Mouse (Mus musculus): ENCODE measurements around the gene Arl10. TPM values are rescaled to one million over a fixed set of nuclear protein-coding genes. Genes with fewer than 3 reads are reported as not detected.

Gene Arl10
- polyA plus RNA-seq, 1 experiment from 2014 or later: 27.0 TPM

GRCm38 (mm10) chr13:54565594-54566345 lies 9.0 kb upstream of the Arl10 start:
- H3K27ac ChIP-seq: peak overlapping the region; percentile 64; the same call in 1 of the 2 replicates
- H3K4me1 ChIP-seq: peaks cover 19% of the 10 kb centered on the region
- no peaks in the 10 kb centered on the region for H3K9me3 ChIP-seq
- H3K36me3 ChIP-seq: peaks cover 21% of the 10 kb centered on the region
- H3K4me3 ChIP-seq: peak overlapping the region; percentile 89
- H3K4me2 ChIP-seq: peak overlapping the region; percentile 67
- H3K9ac ChIP-seq: no peak overlapping the region
- H3K27me3 ChIP-seq: no peaks in the 10 kb centered on the region
- 46% methylated on average over 8 of the region's 8 CpGs for WGBS
- ATAC-seq (ENCODE audit: insufficient number of reproducible peaks, low FRiP score, low TSS enrichment, low read depth): peak; percentile 18; the same call in 1 of the 2 replicates

GRCm38 (mm10) chr13:54568380-54568779 lies 6.4 kb upstream of the Arl10 start:
- ATAC-seq (ENCODE audit: insufficient number of reproducible peaks, low FRiP score, low TSS enrichment, low read depth): no peak
- Histone ChIP-seq H3K4me1 (peaks cover 14% of the 10 kb centered on the region), H3K27ac (no peak overlapping the region), H3K27me3 (no peaks in the 10 kb centered on the region), H3K36me3 (0 out of 2 replicates have a peak, but pooled peaks cover 2% of the 10 kb centered on the region), H3K9me3 (no peaks in the 10 kb centered on the region), H3K4me2 (no peak overlapping the region), H3K4me3 (no peak overlapping the region), H3K9ac (no peak overlapping the region)
- WGBS: 45% methylated on average over 5 of the region's 5 CpGs

DNA sequence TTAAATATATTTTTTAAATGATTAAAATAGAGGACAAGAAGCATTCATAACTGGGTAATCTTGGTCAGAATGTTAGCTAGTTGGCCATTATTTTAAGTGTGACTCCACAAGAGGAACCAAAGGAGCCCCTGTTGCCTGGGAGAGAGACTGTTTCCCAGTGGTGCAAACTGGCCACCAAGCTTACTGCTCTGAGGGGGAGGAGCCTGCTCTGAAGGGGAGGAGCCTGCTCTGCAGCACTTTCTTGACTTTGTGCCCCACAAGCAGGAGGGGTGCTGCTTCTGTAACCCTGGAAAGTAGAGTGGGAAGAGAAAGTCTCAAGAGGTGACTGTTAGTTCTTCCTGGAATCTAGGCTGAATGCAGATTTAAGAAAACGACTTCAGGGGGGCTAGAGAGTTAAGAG lies 5.5 kb upstream of the Arl10 start:
- Histone ChIP-seq H3K4me3 (no peak overlapping the region), H3K36me3 (no peaks in the 10 kb centered on the region), H3K27me3 (peaks cover 3% of the 10 kb centered on the region; the same call in 1 of the 2 replicates), H3K4me2 (no peak overlapping the region), H3K9ac (no peak overlapping the region), H3K4me1 (peaks cover 10% of the 10 kb centered on the region), H3K27ac (no peak overlapping the region), H3K9me3 (no peaks in the 10 kb centered on the region)
- 51% methylated on average over 1 of the region's 1 CpGs for WGBS
- no peak for ATAC-seq (ENCODE audit: insufficient number of reproducible peaks, low FRiP score, low TSS enrichment, low read depth)

DNA sequence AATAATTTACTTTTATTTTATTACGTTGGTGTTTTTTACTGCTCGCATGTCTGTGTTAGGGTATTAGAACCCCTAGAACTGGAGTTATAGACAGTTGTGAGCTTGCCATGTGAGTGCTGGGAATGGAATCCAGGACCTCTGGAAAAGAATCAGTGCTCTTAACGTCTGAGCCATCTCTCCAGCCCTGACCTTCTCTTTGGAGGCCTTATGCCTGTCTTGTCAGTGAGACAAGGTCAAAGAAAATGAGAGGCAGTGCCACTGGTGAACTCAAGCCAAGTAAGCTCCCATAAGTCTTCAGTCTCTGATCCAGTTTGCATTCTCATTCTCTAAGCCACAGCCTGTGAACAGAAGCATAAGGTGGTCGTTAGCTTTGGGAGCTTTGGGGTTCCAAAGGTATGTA lies 4.1 kb upstream of the Arl10 start:
- H3K4me1 ChIP-seq: peaks cover 7% of the 10 kb centered on the region
- no peak overlapping the region for H3K4me3 ChIP-seq
- no peaks in the 10 kb centered on the region for H3K36me3 ChIP-seq
- no peak overlapping the region for H3K27ac ChIP-seq
- no peak for ATAC-seq (ENCODE audit: insufficient number of reproducible peaks, low FRiP score, low TSS enrichment, low read depth)
- H3K27me3 ChIP-seq: peaks cover 3% of the 10 kb centered on the region; the same call in 1 of the 2 replicates
- H3K9me3 ChIP-seq: no peaks in the 10 kb centered on the region
- 68% methylated on average over 4 of the region's 4 CpGs for WGBS
- H3K9ac ChIP-seq: no peak overlapping the region
- no peak overlapping the region for H3K4me2 ChIP-seq

DNA sequence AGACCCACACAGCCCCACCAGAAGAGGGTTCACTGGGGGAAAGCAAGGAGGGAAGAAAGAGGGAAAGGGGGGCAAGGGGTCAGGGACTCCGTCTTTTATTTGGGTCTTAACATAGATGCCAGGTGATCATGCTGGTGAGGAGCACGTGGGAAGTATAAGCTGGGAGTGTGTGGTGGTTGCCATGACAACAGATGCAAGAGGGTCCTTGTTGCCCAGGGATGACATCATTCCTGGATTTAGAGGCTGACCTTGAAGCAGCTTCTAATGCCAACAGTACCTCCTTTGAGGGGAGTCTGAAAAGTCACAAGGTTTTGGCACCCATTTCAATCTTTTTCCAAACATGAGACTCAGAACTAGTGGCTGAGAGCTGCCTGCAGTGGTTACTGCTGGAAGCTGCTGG lies 3.2 kb upstream of the Arl10 start:
- ATAC-seq (ENCODE audit: insufficient number of reproducible peaks, low FRiP score, low TSS enrichment, low read depth): no peak
- Histone ChIP-seq H3K9me3 (no peaks in the 10 kb centered on the region), H3K4me3 (no peak overlapping the region), H3K36me3 (0 out of 2 replicates have a peak, but pooled peaks cover 1% of the 10 kb centered on the region), H3K9ac (no peak overlapping the region), H3K4me1 (peaks cover 13% of the 10 kb centered on the region), H3K27ac (0 out of 2 replicates have a peak overlapping the region, but pooled peaks have one; percentile 27), H3K4me2 (no peak overlapping the region), H3K27me3 (peaks cover 3% of the 10 kb centered on the region; the same call in 1 of the 2 replicates)
- 31% methylated on average over 2 of the region's 2 CpGs for WGBS

GRCm38 (mm10) chr13:54572621-54573020 lies 2.2 kb upstream of the Arl10 start:
- H3K36me3 ChIP-seq: peaks cover 7% of the 10 kb centered on the region; the same call in 1 of the 2 replicates
- H3K9ac ChIP-seq: no peak overlapping the region
- no peak for ATAC-seq (ENCODE audit: insufficient number of reproducible peaks, low FRiP score, low TSS enrichment, low read depth)
- H3K4me3 ChIP-seq: no peak overlapping the region
- no peak overlapping the region for H3K4me2 ChIP-seq
- no peak overlapping the region for H3K27ac ChIP-seq
- peaks cover 14% of the 10 kb centered on the region for H3K4me1 ChIP-seq
- WGBS: 83% methylated on average over 4 of the region's 4 CpGs
- H3K27me3 ChIP-seq: peaks cover 3% of the 10 kb centered on the region; the same call in 1 of the 2 replicates
- H3K9me3 ChIP-seq: no peaks in the 10 kb centered on the region

DNA sequence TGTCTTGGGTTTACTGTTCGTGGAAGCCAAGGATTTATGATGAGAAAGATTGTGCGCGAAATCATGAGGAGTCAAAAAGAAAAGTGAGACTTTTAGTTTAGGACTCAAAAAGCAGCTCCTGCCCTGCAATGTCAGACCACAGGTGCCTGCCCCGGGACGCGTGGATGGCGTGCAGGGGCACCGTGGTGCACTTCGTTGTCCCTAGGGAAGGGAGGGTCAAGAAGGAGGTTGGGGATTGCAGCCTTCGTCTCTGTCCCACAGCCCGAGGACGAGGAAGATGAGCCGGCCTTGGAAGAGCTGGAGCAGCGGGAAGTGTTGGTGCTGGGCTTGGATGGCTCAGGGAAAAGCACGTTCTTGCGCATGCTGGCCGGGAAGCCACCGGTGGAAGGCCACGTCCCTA lies 674 bp downstream of the Arl10 start:
- WGBS: 1% methylated on average over 19 of the region's 19 CpGs
- Histone ChIP-seq H3K4me3 (peak overlapping the region; percentile 97), H3K9me3 (no peaks in the 10 kb centered on the region), H3K36me3 (peaks cover 36% of the 10 kb centered on the region), H3K4me2 (peak overlapping the region; percentile 86), H3K9ac (peak overlapping the region; percentile 86), H3K27me3 (peaks cover 3% of the 10 kb centered on the region; the same call in 1 of the 2 replicates), H3K27ac (peak overlapping the region; percentile 84; the same call in 1 of the 2 replicates), H3K4me1 (peaks cover 16% of the 10 kb centered on the region)
- ATAC-seq (ENCODE audit: insufficient number of reproducible peaks, low FRiP score, low TSS enrichment, low read depth): no peak; the same call in 1 of the 2 replicates

- H3K4me3 ChIP-seq: no peak overlapping the region
- H3K4me2 ChIP-seq: no peak overlapping the region
- peaks cover 60% of the 10 kb centered on the region for H3K36me3 ChIP-seq
- H3K4me1 ChIP-seq: peaks cover 16% of the 10 kb centered on the region
- no peaks in the 10 kb centered on the region for H3K9me3 ChIP-seq
- no peak overlapping the region for H3K9ac ChIP-seq
- no peak overlapping the region for H3K27ac ChIP-seq
- ATAC-seq (ENCODE audit: insufficient number of reproducible peaks, low FRiP score, low TSS enrichment, low read depth): no peak
- peaks cover 3% of the 10 kb centered on the region; the same call in 1 of the 2 replicates for H3K27me3 ChIP-seq
- 84% methylated on average over 21 of the region's 21 CpGs for WGBS
Measured at GRCm38 (mm10) chr13:54577652-54578507, 3.1 kb downstream of the Arl10 start.

DNA sequence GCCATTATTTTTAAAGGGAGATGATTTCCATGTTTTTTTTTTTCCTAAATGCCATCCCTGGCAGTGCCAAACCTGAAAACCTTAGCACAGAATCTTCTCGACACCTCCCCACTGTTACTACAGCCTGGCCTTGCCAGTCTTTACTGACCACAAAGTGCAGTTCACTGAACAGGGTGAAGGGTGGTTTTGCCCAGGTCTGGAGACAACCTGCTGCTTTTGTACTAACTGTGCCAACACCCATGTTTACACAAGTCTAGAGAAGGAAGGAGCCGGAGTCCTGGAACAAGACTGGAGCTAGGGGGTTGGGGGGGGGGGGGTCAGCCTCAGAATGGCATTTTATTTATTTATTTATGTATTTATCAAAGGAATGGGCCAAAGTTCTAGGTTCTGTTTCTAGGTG lies 6.6 kb downstream of the Arl10 start:
- Histone ChIP-seq H3K27ac (no peak overlapping the region), H3K36me3 (peaks cover 94% of the 10 kb centered on the region)
- WGBS: 69% methylated on average over 2 of the region's 2 CpGs

DNA sequence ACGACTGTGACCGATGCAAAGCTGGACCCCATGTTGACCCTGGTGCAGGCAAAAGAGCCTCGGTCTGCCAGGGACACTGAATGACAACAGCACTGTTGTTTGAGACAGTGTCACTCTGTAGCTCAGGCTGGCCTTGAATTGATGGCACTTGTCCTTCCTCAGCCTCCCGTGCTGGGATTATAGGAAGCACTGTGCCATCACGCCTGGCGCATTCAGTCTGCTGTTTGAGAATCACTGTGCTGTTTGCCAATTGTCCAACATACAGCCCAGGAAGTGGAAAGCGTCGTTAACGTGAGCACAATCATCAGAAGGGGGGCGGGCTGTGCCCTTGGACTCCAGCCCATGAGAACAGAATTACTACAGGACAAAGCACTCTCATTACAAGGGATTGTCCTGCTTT lies 7.3 kb downstream of the Arl10 start:
- Histone ChIP-seq H3K4me3 (no peak overlapping the region), H3K4me1 (0 out of 2 replicates have a peak, but pooled peaks cover 3% of the 10 kb centered on the region), H3K4me2 (no peak overlapping the region), H3K27me3 (no peaks in the 10 kb centered on the region), H3K27ac (no peak overlapping the region; the same call in 1 of the 2 replicates), H3K9ac (no peak overlapping the region), H3K36me3 (peaks cover 96% of the 10 kb centered on the region), H3K9me3 (no peaks in the 10 kb centered on the region)
- no peak for ATAC-seq (ENCODE audit: insufficient number of reproducible peaks, low FRiP score, low TSS enrichment, low read depth)
- 81% methylated on average over 10 of the region's 10 CpGs for WGBS

More for the DNA sequence above, 6.6 kb downstream of the Arl10 start:
- 0 out of 2 replicates have a peak, but pooled peaks cover 3% of the 10 kb centered on the region for H3K4me1 ChIP-seq
- no peak for ATAC-seq (ENCODE audit: insufficient number of reproducible peaks, low FRiP score, low TSS enrichment, low read depth)
- no peaks in the 10 kb centered on the region for H3K9me3 ChIP-seq
- no peak overlapping the region for H3K4me3 ChIP-seq
- H3K9ac ChIP-seq: no peak overlapping the region
- H3K27me3 ChIP-seq: no peaks in the 10 kb centered on the region
- H3K4me2 ChIP-seq: no peak overlapping the region

GRCm38 (mm10) chr13:54582860-54583259 lies 8.0 kb downstream of the Arl10 start:
- H3K27ac ChIP-seq: no peak overlapping the region
- H3K4me1 ChIP-seq: no peaks in the 10 kb centered on the region
- no peaks in the 10 kb centered on the region for H3K9me3 ChIP-seq
- H3K4me2 ChIP-seq: no peak overlapping the region
- H3K9ac ChIP-seq: no peak overlapping the region
- WGBS: 84% methylated on average over 5 of the region's 5 CpGs
- no peak overlapping the region for H3K4me3 ChIP-seq
- ATAC-seq (ENCODE audit: insufficient number of reproducible peaks, low FRiP score, low TSS enrichment, low read depth): no peak
- H3K27me3 ChIP-seq: no peaks in the 10 kb centered on the region
- peaks cover 94% of the 10 kb centered on the region for H3K36me3 ChIP-seq

Data from limb, embryonic 15.5 days (tissue).